Mouse (Mus musculus): ENCODE data around the gene Lim2. TPM values are rescaled to one million over a fixed set of nuclear protein-coding genes. Genes with fewer than 3 reads are reported as not detected.

Lim2 gene
- total and polyA plus RNA-seq, 3 experiments = not detected

GRCm38 (mm10) chr7:43453599-43454355 is 26.3 kb downstream of the Lim2 start:
- Histone ChIP-seq H3K27me3 (ENCODE audit: control insufficient read depth in 1 of 2, insufficient read depth in 2 of 2, low read length in 2 of 2) (no peaks in the 10 kb centered on the region), H3K4me3 (ENCODE audit: control insufficient read depth in 1 of 2, insufficient read depth in 1 of 2, low read depth in 2 of 2, low read length in 2 of 2) (no peak overlapping the region), H3K27ac (ENCODE audit: control insufficient read depth, low read depth, low read length) (no peak overlapping the region), H3K9me3 (replicated peaks; ENCODE audit: insufficient read depth, low read length) (no peaks in the 10 kb centered on the region), H3K4me1 (ENCODE audit: control insufficient read depth in 1 of 2, insufficient read depth in 2 of 2, low read length in 2 of 2) (peaks cover 0 to 8% of the 10 kb centered on the region in 2 experiments; a peak in 1 of 4 replicates), H3K36me3 (ENCODE audit: control insufficient read depth in 1 of 2, insufficient read depth in 2 of 2, low read length in 2 of 2) (peaks cover 0 to 5% of the 10 kb centered on the region in 2 experiments; a peak in 3 of 4 replicates), H3K79me2 (ENCODE audit: control insufficient read depth, insufficient read depth, low read length, poor library complexity) (no peaks in the 10 kb centered on the region), H3K9ac (ENCODE audit: control insufficient read depth, low read depth, low read length, poor library complexity, severe bottlenecking) (no peak overlapping the region)
- TF ChIP-seq RCOR1 (IDR thresholded peaks at IDR 0.05; ENCODE audit: low read depth, low read length) = no peak
- no peak for DNase-seq (ENCODE audit: low read depth, low spot score)

- no peak for DNase-seq (ENCODE audit: low read depth, low spot score)
- Histone ChIP-seq H3K27me3 (ENCODE audit: control insufficient read depth in 1 of 2, insufficient read depth in 2 of 2, low read length in 2 of 2) (no peaks in the 10 kb centered on the region), H3K4me1 (ENCODE audit: control insufficient read depth in 1 of 2, insufficient read depth in 2 of 2, low read length in 2 of 2) (peaks cover 0 to 3% of the 10 kb centered on the region in 2 experiments; a peak in 1 of 4 replicates), H3K36me3 (ENCODE audit: control insufficient read depth in 1 of 2, insufficient read depth in 2 of 2, low read length in 2 of 2) (peaks cover 0 to 1% of the 10 kb centered on the region in 2 experiments; a peak in 2 of 4 replicates), H3K79me2 (ENCODE audit: control insufficient read depth, insufficient read depth, low read length, poor library complexity) (no peaks in the 10 kb centered on the region), H3K9me3 (replicated peaks; ENCODE audit: insufficient read depth, low read length) (no peaks in the 10 kb centered on the region), H3K4me3 (ENCODE audit: control insufficient read depth in 1 of 2, insufficient read depth in 1 of 2, low read depth in 2 of 2, low read length in 2 of 2) (no peak overlapping the region), H3K9ac (ENCODE audit: control insufficient read depth, low read depth, low read length, poor library complexity, severe bottlenecking) (no peak overlapping the region), H3K27ac (ENCODE audit: control insufficient read depth, low read depth, low read length) (no peak overlapping the region)
- no peak for TF ChIP-seq EP300 (IDR thresholded peaks at IDR 0.05; ENCODE audit: low read depth in 1 of 2, low read length in 2 of 2)
- no peak for TF ChIP-seq KAT2A (conservative IDR thresholded peaks at IDR 0.05; ENCODE audit: low read depth, low read length)
- TF ChIP-seq CHD2 (IDR thresholded peaks at IDR 0.05; ENCODE audit: low read length) = no peak
- no peak for TF ChIP-seq ZNF384 (IDR thresholded peaks at IDR 0.05; ENCODE audit: low read depth, low read length)
- no peak for TF ChIP-seq GATA1 (IDR thresholded peaks at IDR 0.05; ENCODE audit: low read depth, low read length)
- no peak for TF ChIP-seq TCF12 (IDR thresholded peaks at IDR 0.05; ENCODE audit: low read depth, low read length)
- no peak for TF ChIP-seq CTCF (IDR thresholded peaks at IDR 0.05 in 2 of 3, conservative IDR thresholded peaks at IDR 0.05 in 1 of 3; ENCODE audit: control insufficient read depth in 1 of 3, insufficient read depth in 1 of 3, low read depth in 2 of 3, low read length in 3 of 3, poor library complexity in 1 of 3, severe bottlenecking in 1 of 3)
- TF ChIP-seq MAZ (IDR thresholded peaks at IDR 0.05; ENCODE audit: low read depth, low read length) = no peak
- TF ChIP-seq USF1 (IDR thresholded peaks at IDR 0.05; ENCODE audit: low read depth, low read length) = no peak
- TF ChIP-seq POLR2AphosphoS5 (IDR thresholded peaks at IDR 0.05; ENCODE audit: borderline replicate concordance, low read depth, low read length) = no peak
- TF ChIP-seq SIN3A (IDR thresholded peaks at IDR 0.05; ENCODE audit: low read length) = no peak
- no peak for TF ChIP-seq E2F4 (IDR thresholded peaks at IDR 0.05; ENCODE audit: borderline replicate concordance, low read depth, low read length)
- TF ChIP-seq CHD1 (IDR thresholded peaks at IDR 0.05; ENCODE audit: low read depth, low read length) = no peak
- no peak for TF ChIP-seq NELFE (IDR thresholded peaks at IDR 0.05; ENCODE audit: low read depth, low read length)
- no peak for TF ChIP-seq ELF1 (IDR thresholded peaks at IDR 0.05; ENCODE audit: low read depth, low read length)
- no peak for TF ChIP-seq ETS1 (IDR thresholded peaks at IDR 0.05; ENCODE audit: low read depth, low read length)
- TF ChIP-seq ZMIZ1 (IDR thresholded peaks at IDR 0.05; ENCODE audit: low read depth, low read length) = no peak
Observed at GRCm38 (mm10) chr7:43454371-43454770, 26.9 kb downstream of the Lim2 start.

Measured in MEL (cell line).